8 mouse cellular contexts compared by ENCODE assay signal in the genomic region with DNA sequence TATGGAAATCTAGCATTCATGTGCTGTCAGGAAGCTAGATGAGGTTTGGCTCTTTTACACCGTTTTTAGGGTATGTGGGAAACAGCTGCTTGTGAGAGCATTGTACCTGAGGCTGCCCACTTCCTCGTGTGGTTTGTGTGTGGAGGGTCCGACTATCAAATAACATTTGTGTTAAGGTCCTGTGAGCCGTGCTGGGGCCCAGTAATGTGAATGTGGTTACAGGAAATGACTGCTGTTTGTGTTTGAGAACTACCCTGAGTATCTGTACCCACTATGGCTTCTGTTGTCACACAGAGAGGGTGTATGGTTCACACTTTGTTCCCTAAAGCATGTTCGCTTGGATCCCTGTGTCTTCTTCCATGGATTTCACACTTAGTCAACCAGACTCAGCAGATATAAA. TPM values are rescaled to one million over a fixed set of nuclear protein-coding genes. Genes with fewer than 3 reads are reported as not detected.
A peak's percentile ranks its signal among the peaks of the same experiment; 100 is the strongest.
DNase-seq lines count a peak whose midpoint lies in the region; ATAC-seq lines count a peak whose summit lies in the region.

No protein-coding gene starts in this region.

- peaks cover 15% of the 10 kb centered on the region; the same call in 1 of the 2 replicates for H3K4me1 ChIP-seq in heart, embryonic 11.5 days (ENCODE audit: control insufficient read depth, insufficient read depth, low read length)

- no peak for DNase-seq in heart, adult 18-20 months
- peak; percentile 56 to 58 for DNase-seq in B cell, adult 2 months
- no peak for DNase-seq in frontal cortex, postnatal 10 days (ENCODE audit: low spot score in 2 of 2)
- no peak for DNase-seq in layer of hippocampus, adult 9-10 months (ENCODE audit: low spot score)
- DNase-seq in cerebellum, postnatal 14 days: no peak

- no peaks in the 10 kb centered on the region for H3K27me3 ChIP-seq in heart, embryonic 11.5 days (ENCODE audit: control insufficient read depth, insufficient read depth, low read length)

- H3K9ac ChIP-seq in heart, embryonic 11.5 days (ENCODE audit: low read depth, low read length): 0 out of 2 replicates have a peak overlapping the region, but pooled peaks have one; percentile 61

- WGBS in heart, embryonic 11.5 days (ENCODE audit: insufficient replicate concordance): 57% methylated on average over 5 of the region's 5 CpGs

- ATAC-seq in heart, embryonic 11.5 days (replicated peaks; ENCODE audit: insufficient number of reproducible peaks, low FRiP score, low TSS enrichment): no peak
- peak; percentile 34 for ATAC-seq in granulocyte monocyte progenitor cell, adult 5-6 weeks (replicated peaks; ENCODE audit: poor library complexity, severe bottlenecking)
- ATAC-seq in monocyte, adult 5-6 weeks (replicated peaks; ENCODE audit: insufficient number of reproducible peaks, low FRiP score, low TSS enrichment, poor library complexity, severe bottlenecking): peak; percentile 71

- H3K27ac ChIP-seq in heart, embryonic 11.5 days (ENCODE audit: low read depth, low read length): no peak overlapping the region

- no peak overlapping the region for H3K4me3 ChIP-seq in heart, embryonic 11.5 days (ENCODE audit: low read depth, low read length)

- H3K36me3 ChIP-seq in heart, embryonic 11.5 days (ENCODE audit: control insufficient read depth, insufficient read depth, low read length): no peaks in the 10 kb centered on the region

- peak overlapping the region; percentile 68 for H3K4me2 ChIP-seq in heart, embryonic 11.5 days

- no peaks in the 10 kb centered on the region for H3K9me3 ChIP-seq in heart, embryonic 11.5 days (replicated peaks; ENCODE audit: control insufficient read depth, low read length)

RNA-seq across cellular contexts. Expression of gene Serpinb6b, which starts 1.1 kb away (rescaled TPM):
- 15.7 and 19.3 TPM in 2 replicates for polyA plus RNA-seq in heart, embryonic 11.5 days (2014; fragmentation: Nextera tagmentation; extraction: Ambion mirVana)
- total RNA-seq in heart, adult 18-20 months (2021): 10 to 100 TPM; 31.5 to 39.0 TPM
- 1.9 and 2.2 TPM in 2 replicates for total RNA-seq in granulocyte monocyte progenitor cell, adult 5-6 weeks (2014; fragmentation: Nextera tagmentation)
- 5.1 and 5.9 TPM in 2 replicates for total RNA-seq in granulocyte monocyte progenitor cell, adult 5-6 weeks (2017)
- total RNA-seq in monocyte, adult 5-6 weeks (2017): 148 to 312 TPM (median 231 TPM) in 3 replicates

RNA-seq across cellular contexts. Expression of gene Serpinb9, which starts 36.9 kb away (rescaled TPM):
- 5.8 and 7.9 TPM in 2 replicates for polyA plus RNA-seq in heart, embryonic 11.5 days (2014; fragmentation: Nextera tagmentation; extraction: Ambion mirVana)
- total RNA-seq in heart, adult 18-20 months (2021): 10 to 100 TPM in 1 of 2 experiments, 1 to 10 TPM in 1; 9.4 to 11.3 TPM
- total RNA-seq in granulocyte monocyte progenitor cell, adult 5-6 weeks (2014; fragmentation: Nextera tagmentation): 4.8 and 5.0 TPM in 2 replicates
- 3.2 and 4.2 TPM in 2 replicates for total RNA-seq in granulocyte monocyte progenitor cell, adult 5-6 weeks (2017)
- 145 to 315 TPM (median 203 TPM) in 3 replicates for total RNA-seq in monocyte, adult 5-6 weeks (2017)

Comparison
In these comparisons a context has a peak if more than half of its experiments do, and no peak if none do; other contexts are left out.
1. DNase-seq: peak in B cell, adult 2 months (2 of 2); none in heart, adult 18-20 months (0 of 2), frontal cortex, postnatal 10 days (0 of 2), layer of hippocampus, adult 9-10 months (single experiment) and cerebellum, postnatal 14 days (0 of 2).
2. RNA of gene Serpinb6b, which starts 1.1 kb away (total RNA-seq): 148 to 312 TPM in monocyte, adult 5-6 weeks and 31.5 to 39.0 TPM in heart, adult 18-20 months; 1.9 to 5.9 TPM in granulocyte monocyte progenitor cell, adult 5-6 weeks; every median in the first group is over 4 times any median in the second.
3. RNA of gene Serpinb9, which starts 36.9 kb away (total RNA-seq): 145 to 315 TPM in monocyte, adult 5-6 weeks; 9.4 to 11.3 TPM in heart, adult 18-20 months and 3.2 to 5.0 TPM in granulocyte monocyte progenitor cell, adult 5-6 weeks; every median in the first group is over 10 times any median in the second.